Mouse (Mus musculus): ENCODE results near the gene Smarcd3. TPM values are rescaled to one million over a fixed set of nuclear protein-coding genes. Genes with fewer than 3 reads are reported as not detected.

Gene Smarcd3
- polyA plus RNA-seq, 1 experiment = 1.5 TPM

GRCm38 (mm10) chr5:24652780-24653179 is 28.6 kb upstream of the Smarcd3 start:
- no peaks in the 10 kb centered on the region for H3K36me3 ChIP-seq (ENCODE audit: control insufficient read depth, insufficient read depth, low read length, poor library complexity, severe bottlenecking)
- no peaks in the 10 kb centered on the region for H3K27me3 ChIP-seq (ENCODE audit: control insufficient read depth, insufficient read depth, low read length, poor library complexity, severe bottlenecking)
- TF ChIP-seq EP300 (IDR thresholded peaks at IDR 0.05; ENCODE audit: insufficient read depth, low read depth, low read length) = no peak
- no peak for TF ChIP-seq POLR2A (IDR thresholded peaks at IDR 0.05; ENCODE audit: insufficient read depth, low read length)
- TF ChIP-seq CTCF (IDR thresholded peaks at IDR 0.05; ENCODE audit: low read depth, low read length) = no peak
- H3K9me3 ChIP-seq (replicated peaks; ENCODE audit: control insufficient read depth, insufficient read depth, low read length, poor library complexity, severe bottlenecking) = no peaks in the 10 kb centered on the region
- no peak overlapping the region for H3K27ac ChIP-seq (ENCODE audit: insufficient read depth, low read length)
- H3K4me3 ChIP-seq (ENCODE audit: low read depth, low read length) = no peak overlapping the region
- H3K4me1 ChIP-seq (ENCODE audit: control insufficient read depth, insufficient read depth, low read length) = no peaks in the 10 kb centered on the region
- H3K9ac ChIP-seq (ENCODE audit: low read depth, poor library complexity, severe bottlenecking) = no peak overlapping the region

- H3K27me3 ChIP-seq (ENCODE audit: control insufficient read depth, insufficient read depth, low read length, poor library complexity, severe bottlenecking) = no peaks in the 10 kb centered on the region
- no peaks in the 10 kb centered on the region for H3K36me3 ChIP-seq (ENCODE audit: control insufficient read depth, insufficient read depth, low read length, poor library complexity, severe bottlenecking)
- no peaks in the 10 kb centered on the region for H3K9me3 ChIP-seq (replicated peaks; ENCODE audit: control insufficient read depth, insufficient read depth, low read length, poor library complexity, severe bottlenecking)
- no peak overlapping the region for H3K9ac ChIP-seq (ENCODE audit: low read depth, poor library complexity, severe bottlenecking)
- H3K4me1 ChIP-seq (ENCODE audit: control insufficient read depth, insufficient read depth, low read length) = no peaks in the 10 kb centered on the region
- peak overlapping the region; percentile 27; the same call in 1 of the 2 replicates for H3K4me3 ChIP-seq (ENCODE audit: low read depth, low read length)
- H3K27ac ChIP-seq (ENCODE audit: insufficient read depth, low read length) = no peak overlapping the region
- TF ChIP-seq POLR2A (IDR thresholded peaks at IDR 0.05; ENCODE audit: insufficient read depth, low read length) (no peak), CTCF (IDR thresholded peaks at IDR 0.05; ENCODE audit: low read depth, low read length) (peak; percentile 96)
Observed at GRCm38 (mm10) chr5:24651768-24652752, 27.8 kb upstream of the Smarcd3 start.

- TF ChIP-seq EP300 (IDR thresholded peaks at IDR 0.05; ENCODE audit: insufficient read depth, low read depth, low read length) (no peak), CTCF (IDR thresholded peaks at IDR 0.05; ENCODE audit: low read depth, low read length) (no peak), POLR2A (IDR thresholded peaks at IDR 0.05; ENCODE audit: insufficient read depth, low read length) (no peak)
- H3K4me1 ChIP-seq (ENCODE audit: control insufficient read depth, insufficient read depth, low read length) = no peaks in the 10 kb centered on the region
- no peaks in the 10 kb centered on the region for H3K9me3 ChIP-seq (replicated peaks; ENCODE audit: control insufficient read depth, insufficient read depth, low read length, poor library complexity, severe bottlenecking)
- H3K4me3 ChIP-seq (ENCODE audit: low read depth, low read length) = no peak overlapping the region
- no peak overlapping the region for H3K27ac ChIP-seq (ENCODE audit: insufficient read depth, low read length)
- H3K27me3 ChIP-seq (ENCODE audit: control insufficient read depth, insufficient read depth, low read length, poor library complexity, severe bottlenecking) = no peaks in the 10 kb centered on the region
- no peaks in the 10 kb centered on the region for H3K36me3 ChIP-seq (ENCODE audit: control insufficient read depth, insufficient read depth, low read length, poor library complexity, severe bottlenecking)
- H3K9ac ChIP-seq (ENCODE audit: low read depth, poor library complexity, severe bottlenecking) = no peak overlapping the region
Observed at GRCm38 (mm10) chr5:24651356-24651755, 27.1 kb upstream of the Smarcd3 start.

- no peak overlapping the region for H3K4me3 ChIP-seq (ENCODE audit: low read depth, low read length)
- H3K36me3 ChIP-seq (ENCODE audit: control insufficient read depth, insufficient read depth, low read length, poor library complexity, severe bottlenecking) = no peaks in the 10 kb centered on the region
- TF ChIP-seq CTCF (IDR thresholded peaks at IDR 0.05; ENCODE audit: low read depth, low read length) = no peak
- no peak for TF ChIP-seq POLR2A (IDR thresholded peaks at IDR 0.05; ENCODE audit: insufficient read depth, low read length)
- no peak overlapping the region for H3K27ac ChIP-seq (ENCODE audit: insufficient read depth, low read length)
- H3K9me3 ChIP-seq (replicated peaks; ENCODE audit: control insufficient read depth, insufficient read depth, low read length, poor library complexity, severe bottlenecking) = no peaks in the 10 kb centered on the region
- H3K4me1 ChIP-seq (ENCODE audit: control insufficient read depth, insufficient read depth, low read length) = no peaks in the 10 kb centered on the region
- no peaks in the 10 kb centered on the region for H3K27me3 ChIP-seq (ENCODE audit: control insufficient read depth, insufficient read depth, low read length, poor library complexity, severe bottlenecking)
- no peak overlapping the region for H3K9ac ChIP-seq (ENCODE audit: low read depth, poor library complexity, severe bottlenecking)
Observed at GRCm38 (mm10) chr5:24649701-24650100, 25.5 kb upstream of the Smarcd3 start.

GRCm38 (mm10) chr5:24649231-24649630 is 25.0 kb upstream of the Smarcd3 start:
- Histone ChIP-seq H3K9me3 (replicated peaks; ENCODE audit: control insufficient read depth, insufficient read depth, low read length, poor library complexity, severe bottlenecking) (no peaks in the 10 kb centered on the region), H3K4me3 (ENCODE audit: low read depth, low read length) (no peak overlapping the region), H3K4me1 (ENCODE audit: control insufficient read depth, insufficient read depth, low read length) (no peaks in the 10 kb centered on the region), H3K9ac (ENCODE audit: low read depth, poor library complexity, severe bottlenecking) (no peak overlapping the region), H3K27ac (ENCODE audit: insufficient read depth, low read length) (no peak overlapping the region; the same call in 1 of the 2 replicates), H3K36me3 (ENCODE audit: control insufficient read depth, insufficient read depth, low read length, poor library complexity, severe bottlenecking) (no peaks in the 10 kb centered on the region), H3K27me3 (ENCODE audit: control insufficient read depth, insufficient read depth, low read length, poor library complexity, severe bottlenecking) (no peaks in the 10 kb centered on the region)
- no peak for TF ChIP-seq CTCF (IDR thresholded peaks at IDR 0.05; ENCODE audit: low read depth, low read length)
- TF ChIP-seq EP300 (IDR thresholded peaks at IDR 0.05; ENCODE audit: insufficient read depth, low read depth, low read length) = no peak
- TF ChIP-seq POLR2A (IDR thresholded peaks at IDR 0.05; ENCODE audit: insufficient read depth, low read length) = no peak

DNA sequence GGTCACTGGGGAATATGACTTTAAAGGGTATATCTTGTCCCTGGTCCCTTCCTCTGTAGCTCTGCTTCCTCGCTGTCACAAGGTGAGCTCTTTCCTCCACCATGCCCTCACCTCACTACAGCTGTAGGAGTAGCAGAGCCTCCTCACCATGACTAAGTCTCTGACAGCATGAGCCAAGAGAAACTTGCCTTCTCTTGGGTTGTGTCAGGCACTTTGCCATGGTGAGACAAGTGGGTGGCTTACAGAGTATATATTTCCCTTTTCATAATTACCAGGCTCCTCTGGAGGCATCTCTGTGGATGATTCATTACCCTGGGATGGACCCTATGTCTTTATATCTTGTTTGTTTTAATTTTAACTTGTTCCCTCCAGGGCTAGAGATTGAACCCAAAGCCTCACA is 21.2 kb upstream of the Smarcd3 start:
- Histone ChIP-seq H3K27ac (ENCODE audit: insufficient read depth, low read length) (no peak overlapping the region), H3K4me3 (ENCODE audit: low read depth, low read length) (no peak overlapping the region), H3K36me3 (ENCODE audit: control insufficient read depth, insufficient read depth, low read length, poor library complexity, severe bottlenecking) (no peaks in the 10 kb centered on the region), H3K9ac (ENCODE audit: low read depth, poor library complexity, severe bottlenecking) (no peak overlapping the region), H3K4me1 (ENCODE audit: control insufficient read depth, insufficient read depth, low read length) (no peaks in the 10 kb centered on the region), H3K9me3 (replicated peaks; ENCODE audit: control insufficient read depth, insufficient read depth, low read length, poor library complexity, severe bottlenecking) (no peaks in the 10 kb centered on the region), H3K27me3 (ENCODE audit: control insufficient read depth, insufficient read depth, low read length, poor library complexity, severe bottlenecking) (no peaks in the 10 kb centered on the region)
- TF ChIP-seq CTCF (IDR thresholded peaks at IDR 0.05; ENCODE audit: low read depth, low read length) (no peak), POLR2A (IDR thresholded peaks at IDR 0.05; ENCODE audit: insufficient read depth, low read length) (no peak), EP300 (IDR thresholded peaks at IDR 0.05; ENCODE audit: insufficient read depth, low read depth, low read length) (no peak)

Measured in ES-Bruce4 (cell line).